ENCODE assay signal across 11 mouse cellular contexts in the genomic region with DNA sequence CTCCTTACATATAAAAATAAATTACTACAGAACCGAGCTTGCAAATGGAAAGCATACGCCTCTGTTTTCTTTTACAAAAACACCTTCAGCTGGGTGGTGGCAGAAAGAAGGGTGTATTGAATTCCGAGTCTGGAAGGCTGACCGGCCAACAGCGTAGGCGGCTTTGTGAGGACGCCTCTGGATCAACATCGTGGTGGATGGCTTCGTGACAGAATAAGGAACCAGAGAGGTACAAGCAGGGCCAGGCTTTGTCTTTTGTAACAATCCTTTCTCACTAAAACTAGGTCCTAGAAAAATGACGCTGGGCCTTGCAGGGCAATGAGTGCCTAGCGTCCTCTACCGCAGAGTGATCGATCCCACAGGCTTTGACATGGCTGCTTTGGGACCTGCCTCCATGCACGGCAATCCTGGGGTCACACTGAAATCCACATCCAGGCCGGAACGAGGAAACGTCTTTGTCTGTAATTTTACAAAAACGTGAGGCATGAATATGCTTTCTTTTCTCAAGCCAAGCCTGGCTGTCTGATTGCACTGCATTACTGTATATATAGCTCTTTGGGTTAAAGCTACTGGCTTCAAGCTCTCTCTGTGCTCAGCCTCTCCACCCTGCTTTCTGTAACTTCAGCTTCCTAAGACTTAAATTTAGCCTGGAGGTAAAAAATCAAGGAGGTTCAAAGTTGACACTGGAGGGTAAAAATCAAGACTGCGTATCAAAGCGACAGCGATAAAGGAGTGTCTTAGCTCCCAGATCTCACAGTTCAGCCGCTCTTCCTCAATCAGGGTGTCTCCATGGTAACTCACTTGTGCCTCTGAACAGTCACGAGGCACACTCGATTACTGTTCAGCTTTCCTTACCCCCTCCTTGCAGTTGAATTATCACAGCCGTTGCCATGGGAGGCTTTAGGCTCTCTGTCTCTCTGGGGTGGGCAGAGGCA. TPM values are rescaled to one million over a fixed set of nuclear protein-coding genes. Genes with fewer than 3 reads are reported as not detected.
DNase-seq lines count a peak whose midpoint lies in the region; ATAC-seq and TF ChIP-seq lines count a peak whose summit lies in the region.
"Had no signal": no experiment of that assay in that cellular context is flagged by ENCODE, and none has a peak within 500 bp of the region (broad histone marks: within the 10 kb centered on the region; RNA-seq: fewer than 3 reads in every experiment).

No protein-coding gene starts in this region.

- H3K4me3 ChIP-seq in left cerebral cortex, adult 2 months = no peak overlapping the region
- no peak overlapping the region for H3K4me3 ChIP-seq in limb, embryonic 15.5 days
- no peak overlapping the region for H3K4me3 ChIP-seq in heart, embryonic 12.5 days
- H3K4me3 ChIP-seq: embryonic facial prominence, embryonic 15.5 days had no signal

- H3K9me3 ChIP-seq in limb, embryonic 15.5 days = no peaks in the 10 kb centered on the region
- H3K9me3 ChIP-seq in heart, embryonic 12.5 days (replicated peaks) = peaks cover 14% of the 10 kb centered on the region

- H3K9ac ChIP-seq in limb, embryonic 15.5 days = no peak overlapping the region
- H3K9ac ChIP-seq in heart, embryonic 12.5 days = no peak overlapping the region
- H3K9ac ChIP-seq: embryonic facial prominence, embryonic 15.5 days had no signal

- intact Hi-C loops in left cerebral cortex, adult 2 months (cut with DNase I) = loop anchor here (2.0 kb wide), 1 partner anchor 14 kb away; no protein-coding TSS in a partner anchor

- H3K27me3 ChIP-seq in limb, embryonic 15.5 days = no peaks in the 10 kb centered on the region
- H3K27me3 ChIP-seq in heart, embryonic 12.5 days (replicated peaks) = no peaks in the 10 kb centered on the region
- H3K27me3 ChIP-seq: CH12.LX; embryonic facial prominence, embryonic 15.5 days had no signal

- peak in 1 of 2 experiments; percentile 54 for DNase-seq in left cerebral cortex, adult 2 months (ENCODE audit: extremely low spot score in 1 of 2, low spot score in 2 of 2)
- DNase-seq in left cerebral cortex, adult 11 months (ENCODE audit: low spot score) = no peak
- DNase-seq in frontal cortex, postnatal 36 days (ENCODE audit: low spot score in 2 of 2) = peak; percentile 50 to 60
- DNase-seq in right cerebral cortex, adult 2 months (ENCODE audit: low spot score in 2 of 2) = peak; percentile 53 to 55
- DNase-seq in kidney, postnatal 10 days = no peak
- no peak for DNase-seq in liver
- DNase-seq: adrenal gland, adult 8-10 months had no signal

- 58% methylated on average over 25 of the region's 25 CpGs for WGBS in limb, embryonic 15.5 days
- 84% methylated on average over 25 of the region's 25 CpGs for WGBS in heart, embryonic 12.5 days

- peaks cover 11% of the 10 kb centered on the region for H3K4me1 ChIP-seq in limb, embryonic 15.5 days
- H3K4me1 ChIP-seq in heart, embryonic 12.5 days (replicated peaks) = no peaks in the 10 kb centered on the region
- H3K4me1 ChIP-seq: embryonic facial prominence, embryonic 15.5 days had no signal

- no peaks in the 10 kb centered on the region for H3K36me3 ChIP-seq in limb, embryonic 15.5 days
- H3K36me3 ChIP-seq in heart, embryonic 12.5 days = 0 out of 2 replicates have a peak, but pooled peaks cover 3% of the 10 kb centered on the region
- H3K36me3 ChIP-seq: embryonic facial prominence, embryonic 15.5 days had no signal

- peak overlapping the region; percentile 92 for H3K27ac ChIP-seq in left cerebral cortex, adult 2 months
- H3K27ac ChIP-seq in limb, embryonic 15.5 days = peak overlapping the region; percentile 80
- no peak overlapping the region for H3K27ac ChIP-seq in heart, embryonic 12.5 days (ENCODE audit: poor library complexity, severe bottlenecking)
- H3K27ac ChIP-seq: embryonic facial prominence, embryonic 15.5 days had no signal

- no peak for ATAC-seq in limb, embryonic 15.5 days (ENCODE audit: insufficient number of reproducible peaks, low FRiP score, low TSS enrichment, low read depth)
- no peak for ATAC-seq in heart, embryonic 12.5 days (ENCODE audit: insufficient number of reproducible peaks, low FRiP score)

- no peak for TF ChIP-seq CTCF in left cerebral cortex, adult 2 months (IDR thresholded peaks at IDR 0.05)

- H3K4me2 ChIP-seq in limb, embryonic 15.5 days = no peak overlapping the region
- no peak overlapping the region for H3K4me2 ChIP-seq in heart, embryonic 12.5 days
- H3K4me2 ChIP-seq: embryonic facial prominence, embryonic 15.5 days had no signal

RNA-seq across cellular contexts. Expression of gene Zfr, which starts 24.3 kb away (rescaled TPM):
- total RNA-seq in left cerebral cortex, adult 2 months (2021) = 100 to 1,000 TPM; 343 to 346 TPM
- 128 TPM in 2 replicates for polyA plus RNA-seq in limb, embryonic 15.5 days (2015; fragmentation: Nextera tagmentation; extraction: Ambion mirVana)
- polyA plus RNA-seq in heart, embryonic 12.5 days (2016; fragmentation: Nextera tagmentation; extraction: Ambion mirVana) = 105 and 108 TPM in 2 replicates

Comparison
In these comparisons a context has a peak if more than half of its experiments do, and no peak if none do; other contexts are left out.
1. DNase-seq: peak in frontal cortex, postnatal 36 days (2 of 2) and right cerebral cortex, adult 2 months (2 of 2); none in left cerebral cortex, adult 11 months (single experiment), kidney, postnatal 10 days (single experiment) and liver (single experiment).